Mouse (Mus musculus): ENCODE measurements around the gene Xcl1.

The Xcl1 gene

DNA sequence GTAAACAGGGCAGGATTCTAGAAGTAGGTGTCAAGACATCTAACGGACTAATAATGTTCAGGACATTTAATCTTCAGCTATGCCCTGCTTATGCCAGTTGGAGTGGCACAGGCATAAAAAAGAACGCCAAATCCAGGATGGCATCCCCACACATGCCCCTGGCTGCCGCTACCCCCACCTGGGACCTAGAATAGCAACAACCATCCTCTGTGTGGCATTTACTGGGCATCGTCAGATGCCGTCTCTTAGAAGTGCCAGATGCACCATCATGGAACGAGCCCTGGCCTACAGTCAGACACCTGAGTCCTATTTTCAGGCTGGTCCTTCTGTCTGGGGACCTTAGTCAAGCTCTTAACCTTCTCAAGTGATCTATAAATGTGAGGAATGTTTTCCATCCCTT lies 34.6 kb downstream of the Xcl1 start:
- DNase-seq = no peak

DNA sequence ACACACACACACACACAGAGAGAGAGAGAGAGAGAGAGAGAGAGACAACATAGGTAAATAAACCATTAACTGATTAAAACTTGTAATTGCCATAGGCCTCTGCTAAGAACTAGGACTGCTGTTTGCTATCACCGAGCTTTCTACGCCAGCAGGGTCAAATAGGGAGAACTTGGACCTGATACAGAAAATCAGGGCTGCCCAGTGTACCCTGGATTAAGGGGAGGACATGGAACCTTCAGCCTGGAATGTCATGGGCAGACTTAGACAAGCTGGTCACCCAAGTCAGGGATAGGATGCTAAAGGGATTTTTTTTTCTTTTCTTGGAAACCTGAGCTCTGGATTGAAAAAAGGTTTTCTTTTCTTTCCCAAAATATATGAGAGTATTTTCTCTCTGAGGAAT lies 35.1 kb downstream of the Xcl1 start:
- peak; percentile 56 for DNase-seq

DNA sequence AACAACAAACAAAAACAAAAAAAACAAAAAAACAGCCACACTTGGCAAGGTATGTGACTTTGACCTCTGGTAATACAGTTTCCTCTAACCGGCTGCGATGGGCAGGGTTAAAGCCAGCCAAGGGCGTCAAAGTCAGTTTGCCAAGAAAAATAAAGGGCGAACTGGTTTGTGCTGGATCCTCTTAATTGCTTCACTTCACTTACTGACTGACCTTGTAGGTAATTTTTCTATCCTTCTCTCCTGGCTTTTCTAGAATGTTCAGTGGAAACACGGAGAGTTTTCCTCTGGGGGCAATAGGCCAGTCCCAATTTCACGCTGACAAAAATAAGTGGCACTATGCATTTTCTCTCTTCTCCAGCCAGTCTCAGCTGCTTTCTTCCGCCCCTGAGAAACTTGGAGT lies 35.8 kb downstream of the Xcl1 start:
- peak; percentile 89 for DNase-seq

DNA sequence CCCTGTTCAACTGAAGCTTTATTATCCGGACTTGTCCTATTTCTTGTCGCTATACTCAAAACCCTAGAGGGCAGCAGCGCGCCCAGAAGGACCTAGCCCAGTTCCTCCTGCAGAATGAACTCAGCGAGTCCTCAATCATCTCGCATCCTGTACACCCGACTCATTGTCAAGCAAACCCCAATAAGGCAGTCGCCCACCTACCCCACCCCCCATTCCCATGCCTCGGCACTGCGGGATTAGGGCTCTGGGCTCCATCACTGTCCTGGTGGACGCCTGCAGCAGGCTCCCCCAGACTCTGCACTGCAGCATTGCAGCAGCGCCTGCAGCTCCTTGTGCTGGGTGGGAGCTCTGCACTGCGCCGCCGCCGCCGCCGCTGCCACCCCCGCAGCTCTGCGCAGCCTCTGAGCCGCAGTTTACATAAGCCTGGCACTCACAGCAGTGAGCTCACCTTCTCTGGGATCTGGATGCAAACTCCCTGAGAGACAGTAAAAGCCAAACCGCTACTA lies 36.4 kb downstream of the Xcl1 start:
- peak; percentile 88 for DNase-seq

DNA sequence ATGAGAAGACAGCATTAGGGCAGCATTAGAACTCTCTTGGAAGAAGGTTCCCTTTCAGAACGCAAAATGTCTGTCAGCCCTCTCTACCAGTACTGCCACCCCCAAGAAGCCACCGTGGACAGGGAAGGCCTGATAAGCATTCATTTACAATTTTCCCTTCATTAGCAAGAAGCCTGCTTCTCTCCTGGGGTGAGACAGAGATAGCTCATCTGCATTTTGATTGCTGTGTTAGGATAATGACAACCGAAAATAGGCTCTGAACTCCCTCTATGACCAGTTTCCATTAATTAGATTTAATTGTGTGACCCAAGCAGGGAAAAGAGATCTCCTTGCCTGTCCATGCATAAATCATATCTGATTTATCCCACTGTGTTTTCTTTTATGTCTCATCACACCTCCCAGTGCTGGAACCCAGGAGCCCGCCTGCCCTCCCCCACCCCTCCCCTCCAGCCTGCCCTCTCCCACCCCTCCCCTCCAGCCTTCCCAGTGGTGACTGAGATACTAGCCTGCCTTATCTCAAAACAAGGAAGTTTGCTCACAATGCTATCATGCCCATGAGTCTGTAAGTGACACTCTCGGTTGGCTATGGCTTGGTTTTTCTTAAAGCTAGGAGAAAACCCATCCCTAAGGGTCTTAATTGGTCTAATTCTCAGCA lies 38.0 kb downstream of the Xcl1 start:
- DNase-seq = no peak

DNA sequence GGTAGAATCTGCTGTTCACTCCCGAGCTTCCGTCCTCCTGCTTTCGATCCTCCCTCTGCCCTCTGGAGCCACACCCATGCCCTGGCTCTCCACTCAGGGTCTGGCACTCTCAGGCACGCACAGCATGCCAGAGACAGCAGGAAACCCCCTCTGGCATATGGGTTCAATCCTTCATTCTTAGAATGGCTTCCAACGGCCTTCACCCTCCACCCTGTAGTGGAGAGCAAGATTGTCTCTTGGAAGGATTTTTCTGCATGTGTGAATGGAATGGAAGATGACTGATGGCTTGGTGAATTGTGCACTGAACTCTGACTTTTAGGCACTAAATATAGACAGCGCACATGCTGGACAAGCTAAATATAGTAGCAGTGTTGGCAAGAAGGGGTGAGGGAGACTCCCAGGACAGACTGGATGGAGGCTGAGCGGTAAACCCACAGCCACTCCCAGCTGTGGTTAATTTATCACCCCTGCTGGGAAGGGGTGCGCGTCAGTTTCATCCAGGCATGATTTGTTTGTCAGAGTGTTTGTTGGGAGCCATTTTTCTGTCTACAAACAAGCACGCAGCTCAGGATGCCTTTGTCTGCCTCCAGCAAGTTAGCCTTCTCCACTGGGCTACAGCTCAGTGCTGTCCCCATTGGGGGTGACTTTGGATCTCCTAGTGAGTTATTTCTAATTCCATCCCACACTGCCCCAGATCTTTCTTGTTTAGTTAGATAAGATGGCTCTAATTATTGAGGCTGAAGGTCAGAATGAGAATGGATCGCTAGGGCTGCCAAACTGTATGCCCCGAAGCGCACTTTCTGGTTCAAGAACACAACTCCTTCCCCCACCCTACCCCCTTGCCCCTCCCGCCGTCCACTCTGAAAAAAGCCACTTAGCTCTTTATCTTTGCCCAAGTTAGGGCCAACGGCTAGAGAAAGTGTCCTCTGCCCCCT lies 38.8 kb downstream of the Xcl1 start:
- DNase-seq = peak; percentile 72

DNA sequence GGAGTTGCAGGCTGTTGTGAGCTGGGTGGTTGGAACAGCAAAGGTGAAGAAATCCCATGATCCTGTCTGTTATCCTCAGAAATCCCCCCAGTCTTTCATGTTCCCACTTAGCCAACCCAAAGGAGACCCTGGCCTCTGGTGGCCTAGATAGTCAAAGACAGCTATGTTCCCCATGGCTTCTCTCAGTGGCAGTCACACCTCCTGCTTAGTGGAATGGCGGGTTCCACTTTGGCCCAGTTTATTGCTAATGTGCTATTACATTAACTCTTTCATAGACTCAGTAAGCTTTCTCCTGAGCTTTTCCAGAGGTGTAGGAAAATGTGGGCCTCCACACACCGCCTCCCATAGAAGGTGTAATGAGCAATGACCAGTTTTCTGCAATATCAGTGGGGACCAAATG lies 39.5 kb downstream of the Xcl1 start:
- DNase-seq = peak; percentile 24

DNA sequence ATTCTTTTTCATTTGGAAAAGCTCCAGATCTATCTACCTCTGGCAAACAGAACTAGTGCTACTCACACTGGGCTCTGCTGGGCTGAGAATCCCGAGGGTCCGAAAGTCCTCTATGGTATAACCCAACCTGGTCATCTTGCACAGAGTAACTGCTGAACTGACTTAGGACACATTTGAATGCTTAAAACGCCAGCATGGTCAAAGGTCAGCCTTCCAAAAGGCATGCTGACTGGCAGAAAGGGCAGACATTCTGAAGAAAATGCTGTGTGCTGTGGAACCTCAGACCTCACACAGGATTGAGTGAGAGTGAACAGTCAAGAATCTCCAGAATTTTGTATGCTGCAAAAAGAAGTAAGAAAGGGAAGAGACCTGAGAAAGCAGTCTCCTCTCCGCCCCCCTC lies 45.0 kb downstream of the Xcl1 start:
- DNase-seq = peak; percentile 58

DNA sequence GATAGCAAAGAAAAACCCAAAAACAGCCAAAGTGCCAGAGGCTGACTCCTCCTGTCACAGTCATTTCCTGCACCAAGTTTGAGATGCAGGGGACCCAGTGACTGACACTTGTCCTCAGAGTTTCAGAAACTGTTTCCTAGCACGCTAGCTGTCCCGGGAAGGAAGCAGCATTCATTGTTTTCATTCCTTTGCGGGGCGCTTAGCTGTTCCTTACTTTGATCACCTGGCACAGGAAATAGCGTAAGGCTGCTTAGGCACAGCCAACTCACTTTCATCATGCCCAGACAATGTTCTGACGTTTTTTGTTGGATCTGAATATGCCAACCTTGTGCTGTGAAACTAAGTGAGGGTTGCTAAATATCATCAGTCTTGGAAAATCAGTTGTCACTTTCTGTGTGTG lies 46.8 kb downstream of the Xcl1 start:
- DNase-seq = no peak

DNA sequence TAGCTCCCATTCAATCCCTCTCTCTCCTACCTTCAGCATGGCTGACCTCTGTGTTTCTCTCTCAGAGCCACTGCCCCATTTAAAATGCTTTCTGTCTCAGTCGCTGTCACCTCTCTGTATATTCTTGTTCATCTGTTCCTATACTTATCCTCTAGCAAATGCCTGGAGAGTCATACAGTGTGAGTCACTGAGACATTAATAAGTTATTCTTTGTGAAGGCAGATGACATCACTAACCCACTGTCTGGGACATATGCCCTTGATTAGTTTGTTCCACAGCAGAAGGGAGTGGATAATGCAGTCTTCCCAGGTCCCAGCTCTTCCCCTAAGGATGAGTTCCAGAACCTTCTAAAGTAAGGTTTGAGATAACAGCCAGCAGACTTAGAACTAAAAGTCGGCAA lies 47.6 kb downstream of the Xcl1 start:
- no peak for DNase-seq

DNA sequence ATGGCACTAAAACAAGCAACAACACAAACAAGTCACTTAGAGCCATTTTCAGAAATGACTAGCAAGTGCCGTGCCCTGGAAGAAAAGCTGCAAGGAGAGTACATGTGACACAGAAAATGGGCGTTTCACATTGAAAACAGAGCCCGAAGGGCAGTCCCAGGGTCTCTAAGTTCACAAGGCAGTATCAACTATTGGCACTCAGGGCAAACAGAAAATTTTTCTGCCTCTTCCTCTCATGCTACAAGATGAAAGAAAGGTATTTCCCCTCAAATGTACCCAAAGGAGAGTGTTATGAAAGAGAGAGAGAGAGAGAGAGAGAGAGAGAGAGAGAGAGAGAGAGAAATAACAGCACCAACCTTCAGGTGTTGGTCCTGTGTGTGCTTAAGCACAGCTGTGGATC lies 53.4 kb downstream of the Xcl1 start:
- DNase-seq = no peak

Measured in kidney, postnatal 14 days (tissue).